Mouse (Mus musculus) forebrain, embryonic 10.5 days (tissue): ENCODE results near the gene Iqcj. TPM values are rescaled to one million over a fixed set of nuclear protein-coding genes. Genes with fewer than 3 reads are reported as not detected.
A peak's percentile ranks its signal among the peaks of the same experiment; 100 is the strongest.

Source experiments
- DNase-seq: peaks from one replicate; pipeline ENCODE4 v3.0.0-alpha.2; 2017; ENCODE audit warnings: low spot score; ENCODE audit errors: extremely low spot score
- H3K27ac ChIP-seq: fragments of 300-500 bp; sonication (generic); 2 replicates; pipeline ENCODE4 v1.5.1; 2016; ENCODE audit warnings: mild to moderate bottlenecking
- H3K27me3 ChIP-seq: fragments of 300-500 bp; sonication (generic); 2 replicates; pipeline ENCODE4 v1.6.1; 2016; ENCODE audit warnings: mild to moderate bottlenecking; ENCODE audit not compliant: poor library complexity, severe bottlenecking
- H3K36me3 ChIP-seq: fragments of 300-500 bp; sonication (generic); replicated peaks from 2 replicates; pipeline ENCODE4 v1.6.1; 2016; ENCODE audit warnings: mild to moderate bottlenecking, moderate library complexity
- H3K4me1 ChIP-seq: fragments of 300-500 bp; sonication (generic); 2 replicates; pipeline ENCODE4 v1.6.1; 2016
- H3K4me3 ChIP-seq: fragments of 300-500 bp; sonication (generic); 2 replicates; pipeline ENCODE4 v1.5.1; 2016; ENCODE audit warnings: mild to moderate bottlenecking, moderate library complexity
- H3K9me3 ChIP-seq: fragments of 300-500 bp; sonication (generic); 2 replicates; pipeline ENCODE4 v1.6.1; 2016; ENCODE audit warnings: mild to moderate bottlenecking, moderate library complexity
- WGBS: fragments of 180-500 bp; shearing (Covaris S2); methylation state at CpG from one replicate; pipeline ENCODE4 v1.1.7; 2016; 5-methylcytosine and 5-hydroxymethylcytosine counted together
- polyA plus RNA-seq: library from polyadenylated mRNA; unstranded; fragments of >200 nt; fragmentation: Nextera tagmentation; extraction: Ambion mirVana; gene quantifications from 2 replicates; pipeline ENCODE4 v1.2.1, GENCODE M21; 2016

Iqcj gene
- polyA plus RNA-seq, 1 experiment from 2014 or later, result 0.25 TPM

GRCm38 (mm10) chr3:67961934-67962639 lies 70.1 kb downstream of the Iqcj start:
- H3K27me3 ChIP-seq, result peaks cover 51% of the 10 kb centered on the region
- H3K4me3 ChIP-seq, result no peak overlapping the region
- DNase-seq, result no peak
- no peaks in the 10 kb centered on the region for H3K9me3 ChIP-seq
- peaks cover 21% of the 10 kb centered on the region for H3K4me1 ChIP-seq
- no peak overlapping the region for H3K27ac ChIP-seq
- H3K36me3 ChIP-seq, result no peaks in the 10 kb centered on the region
- WGBS, result 94% methylated on average over 6 of the region's 6 CpGs

- no peaks in the 10 kb centered on the region for H3K36me3 ChIP-seq
- H3K27ac ChIP-seq, result no peak overlapping the region
- no peaks in the 10 kb centered on the region for H3K27me3 ChIP-seq
- WGBS, result 91% methylated on average over 2 of the region's 2 CpGs
- peaks cover 8% of the 10 kb centered on the region; the same call in 1 of the 2 replicates for H3K9me3 ChIP-seq
- no peak overlapping the region for H3K4me3 ChIP-seq
- no peak for DNase-seq
- H3K4me1 ChIP-seq, result peaks cover 7% of the 10 kb centered on the region; the same call in 1 of the 2 replicates
Observed at GRCm38 (mm10) chr3:67974340-67974998, 82.4 kb downstream of the Iqcj start.

GRCm38 (mm10) chr3:67980006-67980405 lies 88.0 kb downstream of the Iqcj start:
- Histone ChIP-seq H3K9me3 (no peaks in the 10 kb centered on the region), H3K36me3 (no peaks in the 10 kb centered on the region), H3K27ac (no peak overlapping the region), H3K27me3 (no peaks in the 10 kb centered on the region), H3K4me1 (peaks cover 8% of the 10 kb centered on the region), H3K4me3 (no peak overlapping the region)
- DNase-seq, result no peak
- WGBS, result 89% methylated on average over 1 of the region's 1 CpGs

GRCm38 (mm10) chr3:67983329-67983728 lies 91.3 kb downstream of the Iqcj start:
- H3K36me3 ChIP-seq, result no peaks in the 10 kb centered on the region
- no peak overlapping the region for H3K27ac ChIP-seq
- no peak for DNase-seq
- H3K4me3 ChIP-seq, result no peak overlapping the region
- H3K4me1 ChIP-seq, result peaks cover 4% of the 10 kb centered on the region; the same call in 1 of the 2 replicates
- H3K27me3 ChIP-seq, result no peaks in the 10 kb centered on the region
- WGBS, result 57% methylated on average over 12 of the region's 12 CpGs
- H3K9me3 ChIP-seq, result no peaks in the 10 kb centered on the region

- Histone ChIP-seq H3K9me3 (no peaks in the 10 kb centered on the region), H3K27me3 (no peaks in the 10 kb centered on the region), H3K36me3 (no peaks in the 10 kb centered on the region), H3K4me1 (no peaks in the 10 kb centered on the region), H3K27ac (no peak overlapping the region), H3K4me3 (no peak overlapping the region)
- DNase-seq, result no peak
- 91% methylated on average over 4 of the region's 4 CpGs for WGBS
Observed at GRCm38 (mm10) chr3:68002415-68002814, 110.4 kb downstream of the Iqcj start.

- H3K4me1 ChIP-seq, result peaks cover 10% of the 10 kb centered on the region; the same call in 1 of the 2 replicates
- no peaks in the 10 kb centered on the region for H3K36me3 ChIP-seq
- DNase-seq, result no peak
- no peak overlapping the region for H3K27ac ChIP-seq
- no peaks in the 10 kb centered on the region for H3K9me3 ChIP-seq
- no peaks in the 10 kb centered on the region for H3K27me3 ChIP-seq
- no peak overlapping the region for H3K4me3 ChIP-seq
Observed at GRCm38 (mm10) chr3:68012342-68012741, 120.3 kb downstream of the Iqcj start.

- Histone ChIP-seq H3K4me1 (peaks cover 18% of the 10 kb centered on the region), H3K4me3 (no peak overlapping the region), H3K27me3 (no peaks in the 10 kb centered on the region), H3K36me3 (no peaks in the 10 kb centered on the region), H3K9me3 (no peaks in the 10 kb centered on the region), H3K27ac (no peak overlapping the region)
- DNase-seq, result no peak
- WGBS, result 47% methylated on average over 1 of the region's 1 CpGs
Observed at GRCm38 (mm10) chr3:68015786-68016185, 123.8 kb downstream of the Iqcj start.

GRCm38 (mm10) chr3:68019401-68019800 lies 127.4 kb downstream of the Iqcj start:
- Histone ChIP-seq H3K36me3 (no peaks in the 10 kb centered on the region), H3K9me3 (no peaks in the 10 kb centered on the region), H3K4me3 (no peak overlapping the region), H3K27me3 (no peaks in the 10 kb centered on the region), H3K27ac (no peak overlapping the region), H3K4me1 (peaks cover 21% of the 10 kb centered on the region)
- DNase-seq, result no peak
- WGBS, result 43% methylated on average over 4 of the region's 4 CpGs

GRCm38 (mm10) chr3:68036097-68036496 lies 144.1 kb downstream of the Iqcj start:
- H3K27ac ChIP-seq, result no peak overlapping the region
- no peaks in the 10 kb centered on the region for H3K4me1 ChIP-seq
- DNase-seq, result no peak
- no peaks in the 10 kb centered on the region for H3K27me3 ChIP-seq
- H3K36me3 ChIP-seq, result no peaks in the 10 kb centered on the region
- 82% methylated on average over 3 of the region's 3 CpGs for WGBS
- no peaks in the 10 kb centered on the region for H3K9me3 ChIP-seq
- H3K4me3 ChIP-seq, result no peak overlapping the region

- DNase-seq, result no peak
- Histone ChIP-seq H3K4me3 (no peak overlapping the region), H3K27me3 (0 out of 2 replicates have a peak, but pooled peaks cover 6% of the 10 kb centered on the region), H3K9me3 (no peaks in the 10 kb centered on the region), H3K4me1 (0 out of 2 replicates have a peak, but pooled peaks cover 4% of the 10 kb centered on the region), H3K27ac (no peak overlapping the region), H3K36me3 (no peaks in the 10 kb centered on the region)
- 98% methylated on average over 2 of the region's 2 CpGs for WGBS
Observed at GRCm38 (mm10) chr3:68042951-68043350, 150.9 kb downstream of the Iqcj start.

GRCm38 (mm10) chr3:68045475-68046416 lies 153.7 kb downstream of the Iqcj start:
- 55% methylated on average over 9 of the region's 9 CpGs for WGBS
- no peak overlapping the region for H3K4me3 ChIP-seq
- H3K36me3 ChIP-seq, result no peaks in the 10 kb centered on the region
- no peaks in the 10 kb centered on the region for H3K9me3 ChIP-seq
- H3K27ac ChIP-seq, result no peak overlapping the region
- H3K4me1 ChIP-seq, result peaks cover 20% of the 10 kb centered on the region; the same call in 1 of the 2 replicates
- 0 out of 2 replicates have a peak, but pooled peaks cover 6% of the 10 kb centered on the region for H3K27me3 ChIP-seq
- peak; percentile 41 for DNase-seq

- H3K36me3 ChIP-seq, result no peaks in the 10 kb centered on the region
- 45% methylated on average over 2 of the region's 2 CpGs for WGBS
- no peak overlapping the region for H3K27ac ChIP-seq
- DNase-seq, result no peak
- H3K9me3 ChIP-seq, result no peaks in the 10 kb centered on the region
- H3K4me3 ChIP-seq, result no peak overlapping the region
- peaks cover 9% of the 10 kb centered on the region for H3K27me3 ChIP-seq
- H3K4me1 ChIP-seq, result peaks cover 10% of the 10 kb centered on the region; the same call in 1 of the 2 replicates
Observed at GRCm38 (mm10) chr3:68053538-68053937, 161.5 kb downstream of the Iqcj start.
